Mouse (Mus musculus) forebrain, embryonic 11.5 days (tissue): ENCODE data around the gene Cntrl. TPM values are rescaled to one million over a fixed set of nuclear protein-coding genes. Genes with fewer than 3 reads are reported as not detected.

Experiments
- ATAC-seq: fragments of 200-750 bp; cut with Nextera tagmentation; replicated peaks from 2 replicates; pipeline ENCODE4 v1.8.0; 2017; ENCODE audit warnings: moderate TSS enrichment; ENCODE audit not compliant: low FRiP score
- DNase-seq: peaks from one replicate; pipeline ENCODE4 v3.0.0-alpha.2; 2017; ENCODE audit warnings: low spot score
- H3K27ac ChIP-seq: fragments of 300-500 bp; sonication (generic); 2 replicates; pipeline ENCODE4 v1.5.1; 2014; ENCODE audit warnings: low read depth, low read length
- H3K27me3 ChIP-seq: fragments of 300-500 bp; sonication (generic); 2 replicates; pipeline ENCODE4 v1.6.1; 2014; ENCODE audit warnings: mild to moderate bottlenecking, low read length, mixed read lengths; ENCODE audit not compliant: control insufficient read depth, insufficient read depth
- H3K36me3 ChIP-seq: fragments of 300-500 bp; sonication (generic); 2 replicates; pipeline ENCODE4 v1.6.1; 2014; ENCODE audit warnings: mild to moderate bottlenecking, low read length, moderate library complexity, mixed read lengths; ENCODE audit not compliant: control insufficient read depth, insufficient read depth
- H3K4me1 ChIP-seq: fragments of 300-500 bp; sonication (generic); replicated peaks from 2 replicates; pipeline ENCODE4 v1.6.1; 2014; ENCODE audit warnings: low read length, mixed read lengths; ENCODE audit not compliant: control insufficient read depth, insufficient read depth
- H3K4me2 ChIP-seq: fragments of 300-500 bp; sonication (generic); 2 replicates; pipeline ENCODE4 v1.6.1; 2014; ENCODE audit warnings: low read depth, mild to moderate bottlenecking, low read length, moderate library complexity, mixed read lengths; ENCODE audit not compliant: severe bottlenecking
- H3K4me3 ChIP-seq: fragments of 300-500 bp; sonication (generic); 2 replicates; pipeline ENCODE4 v1.5.1; 2014; ENCODE audit warnings: low read depth, low read length
- H3K9ac ChIP-seq: fragments of 300-500 bp; sonication (generic); 2 replicates; pipeline ENCODE4 v1.6.1; 2014; ENCODE audit warnings: low read length
- H3K9me3 ChIP-seq: fragments of 300-500 bp; sonication (generic); 2 replicates; pipeline ENCODE4 v1.6.1; 2016; ENCODE audit warnings: low read length, mixed read lengths; ENCODE audit not compliant: control insufficient read depth
- WGBS: fragments of 180-500 bp; shearing (Covaris S2); extraction: QIAGEN DNeasy Blood & Tissue Kit; methylation state at CpG from one replicate; pipeline ENCODE4 v1.1.7; 2014; 5-methylcytosine and 5-hydroxymethylcytosine counted together
- polyA plus RNA-seq: library from polyadenylated mRNA; unstranded; fragments of >200 nt; fragmentation: Nextera tagmentation; extraction: Ambion mirVana; gene quantifications from 2 replicates; pipeline ENCODE4 v1.2.1, GENCODE M21; 2014

Gene Cntrl
- polyA plus RNA-seq, 1 experiment from 2014 or later = 42.0 TPM

DNA sequence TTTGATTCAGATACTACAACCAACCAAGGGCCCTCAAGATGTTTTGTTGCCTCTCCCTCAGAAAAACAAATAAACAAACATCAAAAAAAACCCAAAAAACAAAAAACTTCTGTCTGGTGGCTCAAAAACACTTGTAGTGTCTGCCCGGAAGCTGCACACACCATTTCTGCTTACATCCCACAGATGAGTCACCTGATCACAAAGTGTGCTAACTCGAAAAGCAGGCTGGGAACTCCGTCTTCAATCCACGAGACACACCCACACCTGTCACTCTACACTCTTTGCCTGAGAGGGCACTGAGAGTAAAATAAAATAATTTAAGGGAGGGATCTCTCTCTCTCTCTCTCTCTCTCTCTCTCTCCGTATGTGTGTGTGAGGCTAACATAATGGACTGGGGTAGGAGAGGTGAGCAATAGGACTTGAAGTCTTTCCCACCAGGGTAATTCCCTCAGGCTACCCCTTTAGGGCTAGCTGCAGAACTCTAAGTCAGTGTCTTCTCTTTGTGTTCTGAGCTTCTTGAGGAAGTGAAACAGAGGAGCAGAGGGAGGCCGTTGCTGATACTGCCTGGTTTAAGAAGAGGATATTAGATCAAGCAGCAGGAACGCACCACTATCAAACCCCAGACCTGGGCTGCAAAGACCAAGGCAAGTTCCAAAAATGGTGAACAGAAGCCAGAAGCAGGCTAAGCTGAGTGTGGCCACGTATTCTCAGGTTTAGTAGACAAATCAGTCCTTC lies 99.8 kb downstream of the Cntrl start:
- Histone ChIP-seq H3K36me3 (no peaks in the 10 kb centered on the region), H3K4me3 (no peak overlapping the region), H3K9ac (no peak overlapping the region), H3K4me2 (no peak overlapping the region), H3K27ac (no peak overlapping the region), H3K4me1 (no peaks in the 10 kb centered on the region), H3K9me3 (no peaks in the 10 kb centered on the region), H3K27me3 (no peaks in the 10 kb centered on the region)
- DNase-seq (no peak), ATAC-seq (no peak)
- 74% methylated on average over 8 of the region's 8 CpGs for WGBS

DNA sequence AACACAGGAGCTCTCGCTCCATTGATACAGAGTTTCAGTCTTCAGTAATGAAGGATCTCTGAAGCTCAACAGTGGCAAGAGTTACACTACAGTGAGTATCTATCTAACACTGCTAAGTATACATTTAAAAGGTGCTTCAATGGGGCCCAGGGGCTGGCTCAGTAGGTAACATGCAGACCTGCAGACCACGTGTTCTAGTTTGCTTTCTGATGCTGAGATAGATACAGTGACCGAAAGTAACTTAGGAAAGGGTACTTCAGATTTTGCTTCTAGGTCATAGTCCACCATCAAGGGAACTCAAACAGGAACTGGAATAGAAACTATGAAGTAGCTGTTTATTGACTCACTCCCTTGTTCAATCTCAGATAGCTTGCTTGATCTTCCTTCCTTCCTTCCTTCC lies 102.4 kb downstream of the Cntrl start:
- no peak overlapping the region for H3K4me2 ChIP-seq
- H3K4me3 ChIP-seq = no peak overlapping the region
- H3K36me3 ChIP-seq = no peaks in the 10 kb centered on the region
- H3K27me3 ChIP-seq = no peaks in the 10 kb centered on the region
- 78% methylated on average over 3 of the region's 3 CpGs for WGBS
- ATAC-seq (no peak), DNase-seq (no peak)
- H3K4me1 ChIP-seq = peaks cover 7% of the 10 kb centered on the region; the same call in 1 of the 2 replicates
- H3K9me3 ChIP-seq = no peaks in the 10 kb centered on the region
- H3K27ac ChIP-seq = no peak overlapping the region
- H3K9ac ChIP-seq = no peak overlapping the region

DNA sequence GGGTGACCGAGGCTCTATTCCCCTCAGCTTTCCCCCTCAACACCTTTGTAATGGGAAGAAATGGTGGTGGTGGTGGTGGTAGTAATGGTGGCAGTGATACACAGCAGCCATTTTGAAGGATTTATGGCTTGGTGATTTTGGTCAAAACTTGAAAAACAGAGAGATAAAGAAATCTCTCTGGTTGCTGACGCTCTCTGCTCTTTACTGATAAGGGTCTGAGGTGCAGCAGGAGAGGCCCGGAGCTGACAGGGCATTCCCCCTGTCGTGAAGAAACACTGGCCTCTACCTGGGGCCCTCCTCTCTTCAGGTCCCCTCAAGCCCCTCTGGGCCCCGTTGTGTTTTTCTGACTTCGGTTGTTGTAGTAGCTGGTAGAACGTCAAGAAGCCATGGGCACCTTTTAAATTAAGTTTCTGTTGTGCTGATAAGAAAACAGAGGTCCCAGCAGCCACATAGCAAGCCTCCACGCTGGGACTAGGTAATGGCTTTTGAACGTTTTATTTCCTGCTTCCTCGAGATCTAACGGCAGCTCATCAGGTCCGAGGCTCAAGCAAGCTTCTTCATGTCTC lies 104.1 kb downstream of the Cntrl start:
- Histone ChIP-seq H3K9me3 (no peaks in the 10 kb centered on the region), H3K4me1 (peaks cover 7% of the 10 kb centered on the region; the same call in 1 of the 2 replicates), H3K4me3 (no peak overlapping the region), H3K9ac (no peak overlapping the region), H3K27me3 (no peaks in the 10 kb centered on the region), H3K36me3 (no peaks in the 10 kb centered on the region), H3K4me2 (no peak overlapping the region), H3K27ac (no peak overlapping the region)
- 86% methylated on average over 12 of the region's 12 CpGs for WGBS
- ATAC-seq = no peak
- DNase-seq = no peak

DNA sequence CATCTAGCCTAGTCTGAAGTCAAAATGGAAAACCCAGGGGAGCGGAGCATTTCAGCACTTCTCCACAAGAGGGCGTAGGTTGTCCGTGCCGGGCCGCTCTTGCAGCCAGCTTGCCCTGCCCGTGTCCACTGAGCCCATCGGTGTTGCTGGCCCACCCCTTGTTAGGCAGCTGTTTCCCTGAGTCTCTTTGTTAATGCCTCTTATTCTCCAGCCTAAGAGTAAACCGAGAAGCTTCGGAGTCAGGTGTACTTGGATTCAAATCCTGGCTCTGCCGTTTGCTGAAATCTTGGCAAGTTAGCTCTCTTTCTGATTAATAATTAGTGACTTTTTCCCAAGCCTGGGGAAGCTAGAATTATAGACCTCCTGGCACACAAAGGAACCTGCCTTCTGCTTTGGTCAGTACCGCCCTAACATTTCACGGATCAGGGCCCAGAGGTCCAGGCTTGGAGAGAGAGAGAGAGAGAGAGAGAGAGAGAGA lies 105.6 kb downstream of the Cntrl start:
- Histone ChIP-seq H3K4me1 (peaks cover 7% of the 10 kb centered on the region; the same call in 1 of the 2 replicates), H3K4me3 (no peak overlapping the region), H3K27ac (peak overlapping the region; percentile 64), H3K27me3 (no peaks in the 10 kb centered on the region), H3K4me2 (peak overlapping the region; percentile 36; the same call in 1 of the 2 replicates), H3K36me3 (no peaks in the 10 kb centered on the region), H3K9me3 (no peaks in the 10 kb centered on the region), H3K9ac (peak overlapping the region; percentile 37; the same call in 1 of the 2 replicates)
- ATAC-seq (peak; percentile 95), DNase-seq (peak; percentile 97)
- WGBS = 3% methylated on average over 12 of the region's 12 CpGs

DNA sequence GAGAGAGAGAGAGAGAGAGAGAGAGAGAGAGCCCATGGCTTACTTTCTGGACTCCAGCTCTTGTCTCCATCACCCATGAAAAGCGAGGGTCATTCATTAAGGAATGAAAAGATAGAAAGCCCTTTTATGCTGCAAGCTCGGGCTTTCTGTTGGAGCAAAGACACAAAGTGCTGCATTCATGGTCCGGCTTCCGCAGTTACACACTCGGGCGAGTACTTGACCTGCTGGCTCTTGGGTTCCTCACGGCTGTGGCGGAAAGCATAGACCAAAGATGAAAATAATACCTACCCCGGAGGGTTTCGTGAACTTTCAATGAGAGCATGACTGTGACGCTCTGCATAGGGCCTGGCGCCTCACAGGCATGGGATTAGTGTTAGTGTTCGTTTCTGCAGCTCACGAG lies 106.1 kb downstream of the Cntrl start:
- Histone ChIP-seq H3K27me3 (no peaks in the 10 kb centered on the region), H3K9ac (no peak overlapping the region; the same call in 1 of the 2 replicates), H3K4me1 (peaks cover 7% of the 10 kb centered on the region; the same call in 1 of the 2 replicates), H3K27ac (peak overlapping the region; percentile 64), H3K4me3 (no peak overlapping the region), H3K9me3 (no peaks in the 10 kb centered on the region), H3K4me2 (peak overlapping the region; percentile 36; the same call in 1 of the 2 replicates), H3K36me3 (no peaks in the 10 kb centered on the region)
- DNase-seq (peak; percentile 60), ATAC-seq (peak; percentile 56)
- WGBS = 21% methylated on average over 14 of the region's 14 CpGs

DNA sequence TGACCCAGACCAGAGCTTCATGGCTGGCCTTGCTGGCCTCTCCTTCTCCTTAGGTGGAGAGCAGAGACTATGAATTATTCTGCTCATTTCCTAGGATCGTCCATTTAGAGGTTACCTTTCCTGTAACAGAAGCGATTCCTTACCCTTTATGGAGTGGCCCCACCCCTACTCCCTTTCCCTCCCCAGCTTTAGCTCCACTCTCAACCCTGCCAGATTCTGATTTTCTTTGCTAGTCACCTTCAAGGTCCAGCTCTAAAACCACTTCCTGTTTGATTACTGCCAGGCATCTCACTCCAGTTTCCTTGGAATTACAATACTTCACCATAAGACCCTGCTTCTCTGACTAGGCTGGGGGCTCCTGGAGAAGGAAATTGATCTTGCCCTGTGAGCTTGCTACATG lies 107.4 kb downstream of the Cntrl start:
- no peaks in the 10 kb centered on the region for H3K9me3 ChIP-seq
- no peaks in the 10 kb centered on the region for H3K36me3 ChIP-seq
- H3K4me3 ChIP-seq = no peak overlapping the region
- ATAC-seq (no peak), DNase-seq (no peak)
- 85% methylated on average over 2 of the region's 2 CpGs for WGBS
- H3K27me3 ChIP-seq = no peaks in the 10 kb centered on the region
- no peak overlapping the region for H3K4me2 ChIP-seq
- H3K9ac ChIP-seq = no peak overlapping the region
- H3K4me1 ChIP-seq = peaks cover 7% of the 10 kb centered on the region; the same call in 1 of the 2 replicates
- H3K27ac ChIP-seq = no peak overlapping the region

DNA sequence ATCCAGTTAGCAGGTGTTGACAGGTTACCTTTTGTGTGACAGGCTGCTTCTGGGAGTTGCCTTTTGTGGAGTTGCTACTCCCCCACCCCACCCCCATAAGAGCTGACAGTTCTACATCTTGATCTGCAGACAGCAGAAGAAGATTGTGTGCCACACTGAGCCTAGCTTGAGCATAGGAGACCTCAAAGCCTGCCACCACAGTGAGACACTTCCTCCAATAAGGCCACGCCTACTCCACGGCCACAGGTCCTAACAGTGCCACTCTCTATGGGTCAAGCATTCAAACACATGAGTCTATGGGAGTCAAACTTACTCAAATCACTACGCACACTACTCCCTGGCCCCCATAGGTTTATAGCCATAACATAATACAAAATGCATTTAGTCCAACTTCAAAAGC lies 109.4 kb downstream of the Cntrl start:
- ATAC-seq = no peak
- 89% methylated on average over 3 of the region's 3 CpGs for WGBS
- no peak overlapping the region for H3K27ac ChIP-seq
- no peaks in the 10 kb centered on the region for H3K9me3 ChIP-seq
- H3K27me3 ChIP-seq = no peaks in the 10 kb centered on the region
- H3K9ac ChIP-seq = no peak overlapping the region
- H3K4me3 ChIP-seq = no peak overlapping the region
- H3K36me3 ChIP-seq = no peaks in the 10 kb centered on the region
- H3K4me1 ChIP-seq = peaks cover 7% of the 10 kb centered on the region; the same call in 1 of the 2 replicates
- DNase-seq = no peak
- H3K4me2 ChIP-seq = no peak overlapping the region

DNA sequence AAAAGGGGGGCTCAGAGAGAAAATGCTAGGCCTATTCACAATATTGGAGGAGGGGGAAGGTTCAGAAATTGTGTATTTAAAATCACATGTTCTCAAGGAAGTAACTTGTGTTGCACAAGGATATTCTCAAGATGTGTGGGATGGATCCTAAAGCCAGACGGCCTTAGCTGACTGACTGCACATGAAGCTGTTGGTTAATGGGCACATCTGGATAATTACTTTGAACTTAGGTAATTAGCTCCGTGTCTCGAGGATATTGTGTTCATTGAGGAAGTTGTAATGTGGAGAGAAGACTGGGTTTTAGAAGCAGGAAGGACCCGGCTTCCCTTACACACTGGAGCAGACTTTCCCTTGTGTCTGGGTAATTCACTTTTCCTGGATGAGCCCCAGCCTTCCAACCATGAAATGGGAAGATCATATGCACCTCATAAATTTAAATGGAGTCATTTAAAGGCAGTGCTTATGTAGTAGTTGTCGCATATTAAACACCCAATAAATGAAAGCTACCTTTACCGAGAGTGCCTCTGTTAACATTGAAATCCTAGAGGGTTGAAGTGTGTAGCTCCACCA lies 113.6 kb downstream of the Cntrl start:
- Histone ChIP-seq H3K4me2 (no peak overlapping the region), H3K27me3 (no peaks in the 10 kb centered on the region), H3K27ac (no peak overlapping the region), H3K9me3 (no peaks in the 10 kb centered on the region), H3K36me3 (no peaks in the 10 kb centered on the region), H3K9ac (no peak overlapping the region), H3K4me1 (no peaks in the 10 kb centered on the region), H3K4me3 (no peak overlapping the region)
- DNase-seq (no peak), ATAC-seq (no peak)
- 73% methylated on average over 6 of the region's 6 CpGs for WGBS
